In the genomic region with DNA sequence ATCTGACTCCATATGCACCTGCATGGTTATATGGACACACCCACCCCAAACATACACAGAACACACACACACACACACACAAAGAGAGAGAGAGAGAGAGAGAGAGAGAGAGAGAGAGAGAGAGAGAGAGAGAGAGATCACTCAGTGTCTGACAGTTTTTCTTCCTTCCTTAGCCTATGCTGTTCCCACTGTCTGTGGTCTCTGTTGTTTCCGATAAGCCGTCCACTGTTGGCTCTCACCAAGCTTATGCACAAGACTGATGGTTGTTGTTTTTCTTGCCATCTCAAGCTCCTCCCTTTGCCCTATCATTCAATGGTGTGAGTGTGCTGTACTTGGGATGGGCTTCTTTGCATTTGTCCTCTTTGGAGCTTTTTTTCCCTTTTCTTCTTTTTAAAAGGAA, we compare ENCODE assay signal across 26 mouse cellular contexts. TPM values are rescaled to one million over a fixed set of nuclear protein-coding genes. Genes with fewer than 3 reads are reported as not detected.
"Had no signal": no experiment of that assay in that cellular context is flagged by ENCODE, and none has a peak within 500 bp of the region (broad histone marks: within the 10 kb centered on the region; RNA-seq: fewer than 3 reads in every experiment).

No protein-coding gene starts in this region.

- ATAC-seq: intestine, embryonic 15.5 days had no signal

- H3K9me3 ChIP-seq: intestine, embryonic 15.5 days; kidney, embryonic 15.5 days; limb, embryonic 10.5 days; limb, embryonic 13.5 days; megakaryocyte, embryonic 14.5 days; neural tube, embryonic 12.5 days; neural tube, embryonic 15.5 days; stomach, embryonic 15.5 days had no signal

- H3K4me2 ChIP-seq: intestine, embryonic 15.5 days; kidney, embryonic 15.5 days; limb, embryonic 13.5 days; midbrain, embryonic 11.5 days; neural tube, embryonic 12.5 days; neural tube, embryonic 15.5 days; stomach, embryonic 15.5 days had no signal

- H3K4me3 ChIP-seq: intestine, embryonic 15.5 days; kidney, embryonic 15.5 days; limb, embryonic 10.5 days; limb, embryonic 13.5 days; megakaryocyte, embryonic 14.5 days; neural tube, embryonic 12.5 days; neural tube, embryonic 15.5 days; stomach, embryonic 15.5 days had no signal

- H3K4me1 ChIP-seq: intestine, embryonic 15.5 days; kidney, embryonic 15.5 days; limb, embryonic 10.5 days; limb, embryonic 13.5 days; megakaryocyte, embryonic 14.5 days; neural tube, embryonic 12.5 days; neural tube, embryonic 15.5 days; stomach, embryonic 15.5 days had no signal

- H3K9ac ChIP-seq: intestine, embryonic 15.5 days; kidney, embryonic 15.5 days; limb, embryonic 13.5 days; neural tube, embryonic 12.5 days; neural tube, embryonic 15.5 days; stomach, embryonic 15.5 days had no signal

- H3K27me3 ChIP-seq: intestine, embryonic 15.5 days; kidney, embryonic 15.5 days; limb, embryonic 13.5 days; neural tube, embryonic 12.5 days; neural tube, embryonic 15.5 days; stomach, embryonic 15.5 days had no signal

- H3K27ac ChIP-seq: intestine, embryonic 15.5 days; kidney, embryonic 15.5 days; limb, embryonic 10.5 days; limb, embryonic 13.5 days; macrophage; neural tube, embryonic 12.5 days; neural tube, embryonic 15.5 days; stomach, embryonic 15.5 days had no signal

- DNase-seq: kidney, adult 11 months; kidney, adult 8-10 months; kidney, postnatal 14 days; kidney, postnatal 4 days; lung, adult 2 months; lung, postnatal 14 days; midbrain, embryonic 14.5 days; retina, postnatal 1 day; right cerebral cortex, postnatal 25 days; spleen, adult 18-20 months; thymus, postnatal 25 days had no signal

- H3K36me3 ChIP-seq: intestine, embryonic 15.5 days; kidney, embryonic 15.5 days; limb, embryonic 10.5 days; limb, embryonic 13.5 days; neural tube, embryonic 12.5 days; neural tube, embryonic 15.5 days; stomach, embryonic 15.5 days had no signal

RNA-seq across cellular contexts. Expression of a gene that starts 20.2 kb away (rescaled TPM):
- total RNA-seq: layer of hippocampus, adult 18-20 months; left cerebral cortex, adult 8-10 months; liver, adult 2 months had no signal
- polyA plus RNA-seq: intestine, embryonic 15.5 days; kidney, embryonic 15.5 days; limb, embryonic 10.5 days; limb, embryonic 13.5 days; liver, adult 2 months; lung, adult 2 months; lung, embryonic 16.5 days; macrophage; midbrain, embryonic 11.5 days; midbrain, embryonic 14.5 days; neural tube, embryonic 12.5 days; neural tube, embryonic 15.5 days; stomach, embryonic 15.5 days; thymus, postnatal 0 days had no signal

RNA-seq across cellular contexts. Expression of a gene that starts 22.1 kb away (rescaled TPM):
- total RNA-seq: liver, adult 2 months had no signal
- polyA plus RNA-seq: limb, embryonic 10.5 days; liver, adult 2 months; macrophage; midbrain, embryonic 11.5 days had no signal
